8 mouse cellular contexts compared by ENCODE assay signal in the genomic region with DNA sequence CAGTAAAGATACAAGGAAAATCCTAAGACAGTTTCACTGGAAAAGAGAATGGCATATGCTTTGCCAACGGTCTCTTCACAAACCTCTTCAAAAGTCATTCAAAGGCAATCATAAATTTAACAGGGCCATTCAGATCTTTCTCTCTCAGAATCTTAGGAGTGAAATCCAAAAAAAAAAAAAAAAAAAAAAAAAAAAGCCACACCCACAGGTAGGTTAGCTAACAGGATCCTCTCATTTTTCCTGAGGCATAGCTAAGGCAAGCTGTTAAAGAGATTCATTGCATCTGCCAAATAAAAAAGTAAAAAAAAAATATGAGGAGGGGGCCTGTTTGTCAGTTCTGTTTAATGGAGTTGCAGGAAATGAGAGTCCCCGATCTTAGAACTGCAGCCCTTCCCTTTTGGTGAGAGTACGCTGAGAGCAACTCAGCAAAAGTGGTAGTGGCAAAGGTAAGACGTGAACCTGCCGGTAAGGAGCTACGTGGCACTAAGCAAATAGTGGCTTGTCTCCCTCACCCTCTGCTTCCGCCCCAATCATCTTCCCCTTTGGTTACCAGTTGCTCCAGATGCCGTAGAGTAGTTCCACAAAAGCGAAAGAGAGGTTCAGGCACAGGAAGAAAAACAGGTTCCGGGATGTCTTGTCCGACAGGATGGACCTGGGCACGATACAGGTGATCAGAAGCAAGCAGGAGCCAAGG. TPM values are rescaled to one million over a fixed set of nuclear protein-coding genes. Genes with fewer than 3 reads are reported as not detected.
DNase-seq lines count a peak whose midpoint lies in the region; ATAC-seq and TF ChIP-seq lines count a peak whose summit lies in the region.

No protein-coding gene starts in this region.

- peak overlapping the region; percentile 92 for H3K4me3 ChIP-seq in forebrain, postnatal 0 days (ENCODE audit: low read depth, low read length)
- H3K4me3 ChIP-seq in stomach, postnatal 0 days (ENCODE audit: low read depth, low read length), result peak overlapping the region; percentile 83

- no peak for TF ChIP-seq CTCF in forebrain, postnatal 0 days (IDR thresholded peaks at IDR 0.05; ENCODE audit: low read depth)
- no peak for TF ChIP-seq CTCF in stomach, postnatal 0 days (IDR thresholded peaks at IDR 0.05; ENCODE audit: low read depth)

- H3K27ac ChIP-seq in forebrain, postnatal 0 days (ENCODE audit: low read depth, low read length), result peak overlapping the region; percentile 92
- peak overlapping the region; percentile 93 for H3K27ac ChIP-seq in stomach, postnatal 0 days (replicated peaks)

- peak overlapping the region; percentile 81 for H3K9ac ChIP-seq in forebrain, postnatal 0 days
- peak overlapping the region; percentile 77 for H3K9ac ChIP-seq in stomach, postnatal 0 days (ENCODE audit: low read length)

- peak; percentile 29 to 36 for DNase-seq in left cerebral cortex, postnatal 25 days (ENCODE audit: low spot score in 2 of 2)
- no peak for DNase-seq in left cerebral cortex, adult 9 months (ENCODE audit: low spot score in 2 of 2)
- DNase-seq in forebrain, postnatal 0 days, result peak; percentile 47
- peak; percentile 43 for DNase-seq in large intestine, adult 2 months (ENCODE audit: low read depth, low spot score)
- DNase-seq in stomach, postnatal 0 days (ENCODE audit: low spot score), result peak; percentile 56
- no peak for DNase-seq in urinary bladder, postnatal 25 days (ENCODE audit: low spot score)

- TF ChIP-seq EP300 in stomach, postnatal 0 days (optimal IDR thresholded peaks at IDR 0.05), result no peak

- no peaks in the 10 kb centered on the region for H3K9me3 ChIP-seq in forebrain, postnatal 0 days (ENCODE audit: low read length)
- H3K9me3 ChIP-seq in stomach, postnatal 0 days (ENCODE audit: control insufficient read depth, low read length), result no peaks in the 10 kb centered on the region

- WGBS in forebrain, postnatal 0 days, result 8% methylated on average over 12 of the region's 12 CpGs
- 2% methylated on average over 12 of the region's 12 CpGs for WGBS in large intestine, adult 2 months
- WGBS in stomach, postnatal 0 days, result 6% methylated on average over 12 of the region's 12 CpGs

- H3K4me1 ChIP-seq in forebrain, postnatal 0 days (ENCODE audit: insufficient read depth), result peaks cover 21% of the 10 kb centered on the region
- no peaks in the 10 kb centered on the region for H3K4me1 ChIP-seq in stomach, postnatal 0 days (replicated peaks; ENCODE audit: control insufficient read depth, insufficient read depth)

- intact Hi-C loops in left cerebral cortex, postnatal 25 days (cut with DNase I), result no loop called here

- 0 out of 2 replicates have a peak, but pooled peaks cover 4% of the 10 kb centered on the region for H3K36me3 ChIP-seq in forebrain, postnatal 0 days (ENCODE audit: insufficient read depth)
- peaks cover 2% of the 10 kb centered on the region; the same call in 1 of the 2 replicates for H3K36me3 ChIP-seq in stomach, postnatal 0 days (ENCODE audit: control insufficient read depth, insufficient read depth, low read length)

- H3K27me3 ChIP-seq in forebrain, postnatal 0 days (ENCODE audit: insufficient read depth, low read length), result no peaks in the 10 kb centered on the region
- no peaks in the 10 kb centered on the region for H3K27me3 ChIP-seq in stomach, postnatal 0 days (ENCODE audit: control insufficient read depth, insufficient read depth, low read length)

- peak overlapping the region; percentile 94 for H3K4me2 ChIP-seq in forebrain, postnatal 0 days (ENCODE audit: low read depth)
- H3K4me2 ChIP-seq in stomach, postnatal 0 days (replicated peaks; ENCODE audit: low read depth), result peak overlapping the region; percentile 99

- peak; percentile 81 for ATAC-seq in activated CD4-positive, CD25-positive, alpha-beta regulatory T cell, adult 4 months
- ATAC-seq in forebrain, postnatal 0 days, result peak; percentile 10
- peak; percentile 71 for ATAC-seq in megakaryocyte-erythroid progenitor cell, adult 5-6 weeks (replicated peaks; ENCODE audit: low FRiP score, low TSS enrichment, poor library complexity, severe bottlenecking)
- ATAC-seq in stomach, postnatal 0 days (ENCODE audit: low FRiP score, low TSS enrichment), result peak; percentile 65

RNA-seq across cellular contexts. Expression of a gene that starts 0.8 kb away (rescaled TPM):
- 10 to 100 TPM; 21.9 to 23.8 TPM for total RNA-seq in left cerebral cortex, postnatal 25 days (2021)
- polyA plus RNA-seq in activated CD4-positive, CD25-positive, alpha-beta regulatory T cell, adult 4 months (2017; shearing (Covaris generic)), result 10 to 100 TPM; 47.7 to 50.2 TPM
- total RNA-seq in forebrain, postnatal 0 days (2014; rRNA removed), result 21.1 and 39.1 TPM in 2 replicates
- polyA plus RNA-seq in forebrain, postnatal 0 days (2015; fragmentation: Nextera tagmentation; extraction: Ambion mirVana), result 7.2 and 10.7 TPM in 2 replicates
- polyA plus RNA-seq in large intestine, adult 2 months (2012; rRNA removed), result 17.3 TPM in 2 replicates
- 12.8 and 13.5 TPM in 2 replicates for total RNA-seq in megakaryocyte-erythroid progenitor cell, adult 5-6 weeks (2014; fragmentation: Nextera tagmentation)
- total RNA-seq in megakaryocyte-erythroid progenitor cell, adult 5-6 weeks (2017), result 9.2 and 14.8 TPM in 2 replicates
- 36.4 and 37.7 TPM in 2 replicates for polyA plus RNA-seq in stomach, postnatal 0 days (2015; fragmentation: Nextera tagmentation; extraction: Ambion mirVana)

RNA-seq across cellular contexts. Expression of a gene that starts 0.8 kb away (rescaled TPM):
- total RNA-seq in left cerebral cortex, postnatal 25 days (2021), result 10 to 100 TPM; 72.4 to 72.5 TPM
- 10 to 100 TPM in 1 of 2 experiments, 1 to 10 TPM in 1; 6.9 to 11.1 TPM for polyA plus RNA-seq in activated CD4-positive, CD25-positive, alpha-beta regulatory T cell, adult 4 months (2017; shearing (Covaris generic))
- total RNA-seq in forebrain, postnatal 0 days (2014; rRNA removed), result 38.3 and 40.3 TPM in 2 replicates
- polyA plus RNA-seq in forebrain, postnatal 0 days (2015; fragmentation: Nextera tagmentation; extraction: Ambion mirVana), result 28.7 and 33.5 TPM in 2 replicates
- polyA plus RNA-seq in large intestine, adult 2 months (2012; rRNA removed), result 4.2 and 5.4 TPM in 2 replicates
- 2.9 and 6.0 TPM in 2 replicates for total RNA-seq in megakaryocyte-erythroid progenitor cell, adult 5-6 weeks (2014; fragmentation: Nextera tagmentation)
- total RNA-seq in megakaryocyte-erythroid progenitor cell, adult 5-6 weeks (2017), result 8.1 and 15.2 TPM in 2 replicates
- 13.5 and 14.1 TPM in 2 replicates for polyA plus RNA-seq in stomach, postnatal 0 days (2015; fragmentation: Nextera tagmentation; extraction: Ambion mirVana)

Comparison
In these comparisons a context has a peak if more than half of its experiments do, and no peak if none do; other contexts are left out.
1. DNase-seq: peak in left cerebral cortex, postnatal 25 days (2 of 2), forebrain, postnatal 0 days (single experiment), large intestine, adult 2 months (single experiment) and stomach, postnatal 0 days (single experiment); none in left cerebral cortex, adult 9 months (0 of 2) and urinary bladder, postnatal 25 days (single experiment).
2. ATAC-seq: peak in every context shown above with its lines; median percentile 81 in activated CD4-positive, CD25-positive, alpha-beta regulatory T cell, adult 4 months; 71 in megakaryocyte-erythroid progenitor cell, adult 5-6 weeks; 65 in stomach, postnatal 0 days; 10 in forebrain, postnatal 0 days.